Mouse (Mus musculus) liver, postnatal 0 days (tissue): ENCODE results near the gene Tjp3. TPM values are rescaled to one million over a fixed set of nuclear protein-coding genes. Genes with fewer than 3 reads are reported as not detected.

Source experiments
- ATAC-seq: fragments of 200-750 bp; cut with Nextera tagmentation; 2 replicates; pipeline ENCODE4 v1.8.0; 2017; ENCODE audit warnings: mild to moderate bottlenecking, moderate library complexity
- DNase-seq: peaks from one replicate; pipeline ENCODE4 v3.0.0-alpha.2; 2016
- H3K27ac ChIP-seq: fragments of 300-500 bp; sonication (generic); 2 replicates; pipeline ENCODE4 v1.5.1; 2014; ENCODE audit warnings: antibody characterized with exemption, moderate library complexity, mild to moderate bottlenecking, low read depth
- H3K27me3 ChIP-seq: fragments of 300-500 bp; sonication (generic); 2 replicates; pipeline ENCODE4 v1.6.1; 2014; ENCODE audit warnings: low read length, control low read depth, mixed read lengths; ENCODE audit not compliant: insufficient read depth
- H3K36me3 ChIP-seq: fragments of 300-500 bp; sonication (generic); replicated peaks from 2 replicates; pipeline ENCODE4 v1.6.1; 2014; ENCODE audit warnings: mild to moderate bottlenecking, control low read depth, low read length, moderate library complexity, mixed read lengths; ENCODE audit not compliant: insufficient read depth
- H3K4me1 ChIP-seq: fragments of 300-500 bp; sonication (generic); 2 replicates; pipeline ENCODE4 v1.6.1; 2014; ENCODE audit warnings: antibody characterized with exemption, mild to moderate bottlenecking, control low read depth; ENCODE audit not compliant: insufficient read depth
- H3K4me2 ChIP-seq: fragments of 300-500 bp; sonication (generic); 2 replicates; pipeline ENCODE4 v1.6.1; 2014; ENCODE audit warnings: low read depth, mild to moderate bottlenecking, low read length, moderate library complexity, mixed read lengths
- H3K4me3 ChIP-seq: fragments of 300-500 bp; sonication (generic); 2 replicates; pipeline ENCODE4 v1.5.1; 2014; ENCODE audit warnings: low read depth, low read length
- H3K9ac ChIP-seq: fragments of 300-500 bp; sonication (generic); replicated peaks from 2 replicates; pipeline ENCODE4 v1.6.1; 2014; ENCODE audit warnings: mild to moderate bottlenecking, moderate library complexity
- H3K9me3 ChIP-seq: fragments of 300-500 bp; sonication (generic); 2 replicates; pipeline ENCODE4 v1.6.1; 2016; ENCODE audit warnings: mild to moderate bottlenecking, control low read depth, low read length, mixed read lengths
- CTCF ChIP-seq: sonication (generic); IDR thresholded peaks from 2 replicates; pipeline ENCODE4 v1.5.1; 2016; ENCODE audit warnings: antibody characterized with exemption, low read depth
- EP300 ChIP-seq: IDR thresholded peaks from 2 replicates; pipeline ENCODE4 v1.6.1; 2016; ENCODE audit warnings: antibody characterized with exemption, low read depth, mild to moderate bottlenecking
- WGBS: fragments of 180-500 bp; shearing (Covaris S2); extraction: QIAGEN DNeasy Blood & Tissue Kit; methylation state at CpG from one replicate; pipeline ENCODE4 v1.1.7; 2014; ENCODE audit not compliant: insufficient replicate concordance; 5-methylcytosine and 5-hydroxymethylcytosine counted together
- polyA plus RNA-seq: library from polyadenylated mRNA; unstranded; fragments of >200 nt; fragmentation: Nextera tagmentation; extraction: Ambion mirVana; gene quantifications from 2 replicates; pipeline ENCODE4 v1.2.1, GENCODE M21; 2015

The Tjp3 gene
- polyA plus RNA-seq, 1 experiment from 2014 or later: 1.8 TPM

GRCm38 (mm10) chr10:81285694-81286450 lies 5.5 kb downstream of the Tjp3 start:
- Histone ChIP-seq H3K4me3 (peak overlapping the region; percentile 41), H3K9ac (peak overlapping the region; percentile 63), H3K27me3 (peaks cover 17% of the 10 kb centered on the region), H3K4me1 (peaks cover 19% of the 10 kb centered on the region), H3K4me2 (peak overlapping the region; percentile 79), H3K9me3 (no peaks in the 10 kb centered on the region), H3K27ac (no peak overlapping the region), H3K36me3 (no peaks in the 10 kb centered on the region)
- DNase-seq (peak; percentile 92), ATAC-seq (peak; percentile 81)
- 2% methylated on average over 45 of the region's 54 CpGs for WGBS
- no peak for TF ChIP-seq CTCF
- TF ChIP-seq EP300: no peak

GRCm38 (mm10) chr10:81284719-81285118 lies 6.7 kb downstream of the Tjp3 start:
- Histone ChIP-seq H3K9me3 (no peaks in the 10 kb centered on the region), H3K36me3 (no peaks in the 10 kb centered on the region), H3K27me3 (peaks cover 17% of the 10 kb centered on the region), H3K4me3 (peak overlapping the region; percentile 41; the same call in 1 of the 2 replicates), H3K9ac (no peak overlapping the region), H3K4me1 (peaks cover 13% of the 10 kb centered on the region), H3K4me2 (peak overlapping the region; percentile 11; the same call in 1 of the 2 replicates), H3K27ac (no peak overlapping the region)
- TF ChIP-seq CTCF (no peak), EP300 (no peak)
- DNase-seq: no peak
- WGBS: 21% methylated on average over 17 of the region's 17 CpGs
- no peak for ATAC-seq

- Histone ChIP-seq H3K36me3 (no peaks in the 10 kb centered on the region), H3K27me3 (peaks cover 17% of the 10 kb centered on the region), H3K27ac (no peak overlapping the region), H3K9ac (no peak overlapping the region), H3K9me3 (no peaks in the 10 kb centered on the region), H3K4me1 (peaks cover 9% of the 10 kb centered on the region), H3K4me2 (no peak overlapping the region), H3K4me3 (no peak overlapping the region)
- ATAC-seq (no peak), DNase-seq (no peak)
- WGBS: 70% methylated on average over 6 of the region's 6 CpGs
- TF ChIP-seq CTCF (no peak), EP300 (no peak)
These were observed 7.2 kb downstream of the Tjp3 start for GRCm38 (mm10) chr10:81284189-81284588.

GRCm38 (mm10) chr10:81279496-81279895 lies 11.9 kb downstream of the Tjp3 start:
- Histone ChIP-seq H3K27ac (no peak overlapping the region), H3K4me2 (no peak overlapping the region), H3K36me3 (no peaks in the 10 kb centered on the region), H3K27me3 (peaks cover 13% of the 10 kb centered on the region), H3K4me3 (no peak overlapping the region), H3K9me3 (no peaks in the 10 kb centered on the region), H3K9ac (no peak overlapping the region), H3K4me1 (no peaks in the 10 kb centered on the region)
- WGBS: 38% methylated on average over 10 of the region's 10 CpGs
- ATAC-seq (no peak), DNase-seq (no peak)
- TF ChIP-seq CTCF: no peak
- TF ChIP-seq EP300: no peak

- H3K27ac ChIP-seq: no peak overlapping the region
- no peak for DNase-seq
- no peak for TF ChIP-seq CTCF
- H3K27me3 ChIP-seq: no peaks in the 10 kb centered on the region
- no peak overlapping the region for H3K4me2 ChIP-seq
- H3K9me3 ChIP-seq: no peaks in the 10 kb centered on the region
- no peak overlapping the region for H3K4me3 ChIP-seq
- 80% methylated on average over 22 of the region's 22 CpGs for WGBS
- no peak for ATAC-seq
- H3K9ac ChIP-seq: no peak overlapping the region
- peaks cover 10% of the 10 kb centered on the region for H3K36me3 ChIP-seq
- no peaks in the 10 kb centered on the region for H3K4me1 ChIP-seq
These were observed 13.7 kb downstream of the Tjp3 start for GRCm38 (mm10) chr10:81277676-81278075.

GRCm38 (mm10) chr10:81273842-81274241 lies 17.5 kb downstream of the Tjp3 start:
- Histone ChIP-seq H3K27me3 (no peaks in the 10 kb centered on the region), H3K9ac (no peak overlapping the region), H3K9me3 (no peaks in the 10 kb centered on the region), H3K27ac (no peak overlapping the region), H3K36me3 (peaks cover 28% of the 10 kb centered on the region), H3K4me1 (peaks cover 5% of the 10 kb centered on the region; the same call in 1 of the 2 replicates), H3K4me2 (no peak overlapping the region), H3K4me3 (no peak overlapping the region)
- DNase-seq: no peak
- WGBS: 90% methylated on average over 19 of the region's 19 CpGs
- ATAC-seq: no peak
- TF ChIP-seq CTCF (no peak), EP300 (no peak)
